Mouse (Mus musculus) frontal cortex, postnatal 14 days (tissue): ENCODE data around the gene Per1.

Experiments used
- DNase-seq, 2 experiments: peaks; one replicate each; pipeline ENCODE4 v3.0.0; 2022; ENCODE audit warnings: low spot score in 2 of 2

The Per1 gene

GRCm38 (mm10) chr11:69114621-69115020, 19.6 kb downstream of the Per1 start:
- DNase-seq, result no peak

- no peak for DNase-seq
Measured at GRCm38 (mm10) chr11:69116843-69117242, 21.8 kb downstream of the Per1 start.

GRCm38 (mm10) chr11:69117737-69118695, 23.0 kb downstream of the Per1 start:
- DNase-seq, result no peak

- peak in 1 of 2 experiments; percentile 87 for DNase-seq
Measured at GRCm38 (mm10) chr11:69118765-69119164, 23.7 kb downstream of the Per1 start.

- DNase-seq, result no peak
Measured at GRCm38 (mm10) chr11:69119446-69120155, 24.6 kb downstream of the Per1 start.

- no peak for DNase-seq
Measured at GRCm38 (mm10) chr11:69120221-69121000, 25.4 kb downstream of the Per1 start, which contains the start of gene Hes7. Hes7 (plus strand) TSS chr11:69120404.

GRCm38 (mm10) chr11:69121001-69121740, 26.2 kb downstream of the Per1 start:
- DNase-seq, result no peak

- DNase-seq, result no peak
Measured at GRCm38 (mm10) chr11:69121741-69122335, 26.8 kb downstream of the Per1 start.

GRCm38 (mm10) chr11:69122336-69122951, 27.4 kb downstream of the Per1 start, which contains the start of gene 9130213A22Rik:
9130213A22Rik (minus strand) TSS chr11:69122589.
- DNase-seq, result peak; percentile 80 to 85

GRCm38 (mm10) chr11:69123056-69123692, 28.2 kb downstream of the Per1 start:
- DNase-seq, result peak; percentile 90 to 94

- DNase-seq, result peak; percentile 86 to 93
Measured at GRCm38 (mm10) chr11:69123693-69124497, 28.9 kb downstream of the Per1 start.

GRCm38 (mm10) chr11:69124498-69124847, 29.5 kb downstream of the Per1 start:
- peak in 1 of 2 experiments; percentile 58 for DNase-seq

GRCm38 (mm10) chr11:69125041-69125851, 30.2 kb downstream of the Per1 start:
- DNase-seq, result peak; percentile 74 to 82

- DNase-seq, result no peak
Measured at GRCm38 (mm10) chr11:69125852-69125918, 30.7 kb downstream of the Per1 start, which contains the start of gene Aloxe3. Aloxe3 (plus strand) TSS chr11:69125896.

- DNase-seq, result no peak
Measured at GRCm38 (mm10) chr11:69125919-69126705, 31.1 kb downstream of the Per1 start.

GRCm38 (mm10) chr11:69126706-69127095, 31.7 kb downstream of the Per1 start:
- DNase-seq, result no peak

GRCm38 (mm10) chr11:69128426-69129122, 33.6 kb downstream of the Per1 start:
- DNase-seq, result no peak
